Mouse (Mus musculus) mouse trophoblast stem cell (cell line): ENCODE measurements around the gene Asb16.

Experiments used
- in situ Hi-C, 2 experiments: fragments of 300-500 bp; cut with MseI, MboI; formaldehyde crosslinking; loops; 2 replicates in 1 of 2; 3 replicates in 1 of 2; pipeline ENCODE4 v1.15.1; 2025

Asb16 gene

DNA sequence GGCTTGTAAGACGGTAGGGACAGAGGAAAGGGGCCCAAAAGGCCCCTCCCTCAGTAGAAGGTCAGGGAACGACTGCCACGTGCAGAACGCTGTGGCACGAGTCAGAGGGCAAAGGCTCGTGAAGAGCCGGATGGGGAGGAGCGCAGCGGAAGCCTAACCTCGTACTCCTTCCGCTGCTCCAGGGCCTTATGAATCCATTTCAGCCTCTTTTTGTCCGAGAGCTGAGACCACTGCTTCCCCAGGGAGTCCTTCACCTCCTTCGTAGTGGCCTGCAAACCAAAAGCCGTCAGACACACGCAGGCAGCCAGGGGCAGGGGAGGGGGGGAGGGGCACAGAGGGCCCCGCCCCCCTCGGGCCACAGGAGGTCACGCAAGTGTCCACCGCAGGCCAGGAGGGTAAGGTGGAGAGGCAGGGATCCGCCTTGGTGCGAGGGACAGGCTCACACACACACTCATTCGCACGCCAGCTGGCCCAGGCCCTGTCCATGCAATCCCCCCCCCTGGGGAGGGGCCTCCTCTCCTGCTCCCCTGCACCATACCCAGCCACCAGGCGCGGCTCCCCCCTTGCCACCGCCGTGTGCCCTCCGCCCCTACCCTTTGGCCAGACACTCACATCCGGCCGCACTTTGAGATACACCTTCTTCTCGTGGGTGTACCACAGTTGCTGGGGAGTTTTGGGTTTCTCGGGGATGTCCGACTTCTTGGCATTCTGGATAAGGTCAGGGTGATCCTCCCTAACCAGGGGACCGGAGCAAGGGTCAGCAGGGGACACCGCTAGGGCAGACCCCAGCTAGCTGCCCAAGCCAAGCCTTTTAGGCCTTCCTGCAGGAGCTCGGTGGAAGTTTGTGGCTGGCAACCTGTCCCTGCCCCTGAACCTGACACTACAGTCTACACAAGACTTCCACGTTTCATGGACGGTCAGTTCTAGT lies 42.5 kb downstream of the Asb16 start:
- in situ Hi-C loops, result no loop called here

DNA sequence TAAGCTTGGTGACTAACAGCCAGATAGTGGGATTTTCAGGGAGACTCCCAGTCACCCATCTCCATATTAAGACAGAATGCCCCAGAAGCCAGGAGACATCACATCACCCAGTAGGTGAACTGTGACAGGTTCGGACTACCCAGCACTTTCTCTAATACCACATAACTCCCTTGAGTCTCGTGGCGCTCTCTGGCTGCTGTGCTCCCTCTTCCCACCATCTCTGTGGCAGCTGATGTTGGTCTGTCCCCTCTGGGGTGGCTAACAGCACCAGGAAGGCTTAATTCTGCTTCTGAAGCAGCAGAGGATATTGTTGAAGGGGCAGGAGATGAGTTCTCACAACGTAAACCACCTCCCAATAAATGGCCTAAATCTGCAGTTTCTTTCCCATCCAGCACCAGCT lies 43.4 kb downstream of the Asb16 start:
- in situ Hi-C loops, result no loop called here

- in situ Hi-C loops, result no loop called here
These were observed 44.0 kb downstream of the Asb16 start for GRCm38 (mm10) chr11:102312586-102312985.

- in situ Hi-C loops, result no loop called here
These were observed 45.8 kb downstream of the Asb16 start for GRCm38 (mm10) chr11:102314321-102314720.

DNA sequence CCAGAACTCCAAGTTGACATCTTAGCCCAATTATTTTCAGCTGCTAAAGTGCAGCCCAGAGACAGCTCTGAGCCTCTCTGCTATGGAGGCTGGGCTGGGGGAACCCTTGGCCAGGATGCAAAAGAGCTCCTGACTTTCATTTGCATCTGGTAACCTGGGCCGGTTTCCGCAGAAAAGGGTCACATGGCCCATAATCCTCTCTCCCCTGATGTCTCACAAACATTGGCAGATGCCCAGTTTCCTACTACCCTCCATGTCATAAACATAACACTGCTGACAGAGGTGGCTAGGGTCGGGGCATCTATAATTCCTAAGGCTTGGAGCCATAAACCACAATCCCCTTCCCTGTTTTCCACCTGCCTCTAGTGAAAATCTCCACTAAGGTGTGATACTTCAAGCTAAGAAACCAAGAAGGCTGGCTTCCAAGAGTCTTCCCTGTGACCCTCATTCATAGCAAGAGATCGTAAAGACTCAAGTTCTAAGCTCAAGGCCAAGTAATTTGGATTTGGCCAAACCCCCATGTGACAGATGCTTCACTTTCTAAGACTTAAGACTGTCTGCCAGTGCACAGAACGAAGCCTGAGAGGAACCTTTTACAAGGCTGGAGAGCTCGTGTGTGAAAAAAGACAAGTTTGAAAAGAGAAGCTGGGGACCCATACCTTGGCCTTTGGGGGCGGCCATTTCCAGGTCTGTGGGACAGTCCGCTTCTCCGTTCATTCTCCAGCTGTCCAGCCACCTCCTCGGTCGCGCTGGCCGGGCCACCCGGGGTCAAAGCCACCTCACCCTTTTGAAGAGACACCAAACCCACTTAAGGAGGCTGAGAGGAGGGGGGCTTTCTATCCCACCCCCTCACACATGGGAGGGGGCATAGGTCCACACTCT lies 47.4 kb downstream of the Asb16 start:
- in situ Hi-C loops, result no loop called here

GRCm38 (mm10) chr11:102316572-102317297 lies 48.2 kb downstream of the Asb16 start:
- in situ Hi-C loops, result no loop called here

GRCm38 (mm10) chr11:102317298-102317900 lies 48.9 kb downstream of the Asb16 start:
- in situ Hi-C loops, result no loop called here

GRCm38 (mm10) chr11:102317901-102318575 lies 49.5 kb downstream of the Asb16 start:
- in situ Hi-C loops, result no loop called here

DNA sequence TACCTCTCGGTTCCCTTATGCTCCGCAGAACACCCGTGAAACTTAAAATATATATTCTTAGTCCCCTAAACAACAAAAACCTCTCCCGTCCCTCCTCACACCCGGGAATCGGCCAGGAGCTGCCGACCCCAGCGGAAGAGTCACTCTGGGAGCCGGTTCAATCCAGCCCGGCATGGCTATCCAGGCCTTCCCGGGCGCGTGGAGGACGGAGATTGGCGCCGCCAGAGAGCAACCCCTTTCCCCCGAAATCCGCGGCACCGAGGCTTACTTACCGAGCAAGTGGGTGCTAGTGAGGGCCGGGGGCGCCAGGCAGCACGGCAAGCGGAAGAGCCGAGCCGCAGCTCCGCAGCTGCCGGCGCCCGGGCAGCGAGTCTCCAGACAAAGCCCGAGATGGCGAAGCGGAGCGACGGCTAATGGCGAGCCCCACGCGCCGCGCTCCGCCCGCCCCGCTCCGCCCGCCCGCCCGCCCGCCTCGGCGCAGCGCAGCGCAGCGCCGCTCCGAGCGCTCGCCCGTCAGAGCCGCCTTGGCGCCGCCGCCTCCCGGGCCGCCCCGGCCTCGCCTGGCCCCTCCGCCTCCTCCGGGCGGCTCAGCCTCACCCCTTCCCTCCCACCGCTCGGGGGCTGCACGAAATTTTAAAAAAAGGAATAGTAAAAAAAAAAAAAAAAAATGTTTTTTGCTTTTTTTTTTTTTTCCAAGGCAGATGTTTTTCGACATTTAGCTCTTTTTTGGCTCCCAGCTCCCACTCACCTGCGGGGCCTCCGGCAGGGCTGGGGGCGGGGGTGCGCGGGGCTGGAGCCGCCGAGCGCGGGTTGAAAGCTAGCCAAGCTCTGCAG lies 50.2 kb downstream of the Asb16 start:
- in situ Hi-C loops, result no loop called here

DNA sequence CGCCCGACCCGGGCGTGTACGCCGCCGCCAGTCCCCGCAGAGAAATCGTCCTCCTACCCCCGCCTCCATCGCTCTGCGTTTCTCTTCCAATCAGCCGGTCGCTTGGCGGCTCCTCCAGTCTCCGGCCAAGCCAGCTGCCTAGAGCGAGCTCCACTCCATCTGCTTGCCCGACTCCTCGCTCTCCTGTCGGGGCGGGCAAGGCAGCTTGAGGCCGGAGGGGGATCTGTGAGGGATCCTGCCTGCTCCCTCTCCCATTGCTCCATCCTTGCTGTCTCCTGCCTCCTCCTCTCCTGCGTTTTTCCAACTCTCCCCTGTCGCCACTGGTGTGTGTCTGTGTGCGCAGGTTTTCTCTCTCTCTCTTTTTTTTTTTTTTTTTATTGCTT lies 50.9 kb downstream of the Asb16 start, which contains the start of gene Ubtf:
Ubtf (minus strand) TSS at position 333 of the 383 bp plus-strand sequence.
- in situ Hi-C loops, result no loop called here

DNA sequence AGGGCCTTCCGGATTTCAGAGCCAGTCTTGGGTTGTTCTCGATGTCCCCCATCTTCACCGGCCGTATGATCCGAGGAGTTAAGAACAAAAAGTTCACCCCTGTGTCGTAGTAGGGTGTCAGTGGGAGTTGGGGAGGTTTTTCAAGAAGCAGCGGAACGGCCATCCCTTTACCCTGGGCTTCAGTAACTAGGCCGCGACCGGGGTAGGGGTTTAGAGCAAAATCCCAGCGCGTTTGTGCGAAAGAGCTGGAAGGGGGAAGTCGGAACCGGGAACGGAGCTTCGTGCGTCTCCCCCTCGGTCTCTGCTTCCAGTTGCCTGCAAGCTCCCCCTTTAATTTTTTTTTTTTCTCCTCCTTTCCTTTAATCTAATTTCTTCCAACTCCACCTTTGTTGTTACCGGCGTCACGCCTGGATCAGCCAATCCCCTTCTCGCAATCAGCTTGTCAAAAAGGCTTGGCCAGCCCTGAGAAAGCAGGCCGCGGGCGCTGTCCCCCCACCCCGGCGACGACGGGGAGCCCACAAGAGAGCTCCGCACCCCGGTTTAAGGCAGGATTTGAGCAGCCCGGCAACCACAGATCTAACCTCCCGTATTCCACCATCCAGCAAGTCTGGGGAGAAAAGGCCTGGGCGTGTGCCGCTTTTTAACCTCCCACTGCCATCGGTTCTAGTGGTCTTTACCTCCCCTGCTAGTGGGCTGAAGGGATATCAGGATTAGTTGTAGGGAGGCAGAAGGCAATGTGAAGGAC lies 51.6 kb downstream of the Asb16 start:
- in situ Hi-C loops, result no loop called here

GRCm38 (mm10) chr11:102320686-102321005 lies 52.1 kb downstream of the Asb16 start:
- in situ Hi-C loops, result no loop called here

- in situ Hi-C loops, result no loop called here
These were observed 53.4 kb downstream of the Asb16 start for GRCm38 (mm10) chr11:102321931-102322330.

GRCm38 (mm10) chr11:102323516-102323915 lies 55.0 kb downstream of the Asb16 start:
- in situ Hi-C loops, result no loop called here

DNA sequence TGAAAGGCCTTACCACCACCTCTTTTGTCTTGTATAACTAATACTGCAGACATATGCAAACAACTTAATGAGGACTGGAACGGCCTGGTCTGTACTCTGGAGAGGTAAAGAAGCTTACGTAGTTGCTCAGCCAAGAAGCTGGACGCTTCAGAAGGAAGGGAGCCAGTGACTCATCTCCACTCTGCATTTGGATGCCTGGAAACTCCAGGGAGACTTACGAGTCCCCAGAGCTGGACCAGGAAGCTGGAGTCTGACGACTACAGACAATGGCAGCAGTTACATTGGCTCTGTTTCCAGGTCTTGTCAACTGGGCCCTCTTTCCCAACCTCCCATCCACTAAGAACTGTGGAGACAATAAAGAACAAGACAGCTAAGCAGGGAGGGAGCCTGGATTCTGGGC lies 58.7 kb downstream of the Asb16 start:
- in situ Hi-C loops, result no loop called here

- in situ Hi-C loops, result no loop called here
These were observed 59.3 kb downstream of the Asb16 start for GRCm38 (mm10) chr11:102327839-102328238.
